In the genomic region with DNA sequence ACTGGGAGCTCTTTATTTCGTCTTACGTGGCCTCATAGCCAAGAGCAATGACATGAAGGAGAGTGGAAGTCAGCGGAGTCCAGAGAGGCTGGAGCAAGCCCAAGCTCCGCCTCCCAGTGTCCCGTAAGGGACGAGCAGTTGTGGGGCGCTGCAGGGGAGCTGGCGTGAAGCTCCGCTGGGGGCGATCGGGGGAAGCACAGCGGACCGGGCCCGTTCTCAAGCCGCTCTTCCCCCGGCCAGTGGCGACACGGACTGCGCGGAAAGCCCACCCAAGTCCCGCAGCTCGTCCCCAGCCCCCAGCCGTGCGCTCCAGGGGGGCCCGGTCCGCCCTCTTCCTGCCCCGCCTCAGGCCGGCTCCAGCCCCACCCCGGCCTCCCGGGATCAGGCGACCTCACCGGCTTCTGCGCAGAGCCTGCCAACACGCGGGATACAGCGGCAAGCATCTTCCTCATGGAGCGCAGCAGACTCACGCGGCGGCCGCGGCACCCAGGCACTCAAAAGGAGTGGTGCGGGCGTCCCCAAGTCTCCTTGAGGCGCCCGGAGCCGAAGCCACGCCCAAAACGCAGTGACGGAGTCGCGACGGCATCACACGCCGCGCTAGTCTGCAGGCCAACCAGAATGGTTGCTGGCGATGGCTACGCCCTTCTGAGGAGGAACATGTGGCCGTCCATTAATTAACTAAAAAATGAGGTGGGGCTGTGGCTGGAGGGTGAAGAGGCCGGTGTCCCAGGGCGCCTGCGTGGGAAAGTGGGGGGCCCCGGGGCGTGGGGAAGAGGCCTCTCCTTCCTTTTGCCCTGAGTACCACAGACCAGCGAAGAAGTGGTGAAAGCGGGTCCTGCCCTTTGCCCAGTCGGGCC, we compare ENCODE assay signal across 8 mouse cellular contexts. TPM values are rescaled to one million over a fixed set of nuclear protein-coding genes. Genes with fewer than 3 reads are reported as not detected.
DNase-seq lines count a peak whose midpoint lies in the region; ATAC-seq and TF ChIP-seq lines count a peak whose summit lies in the region.

A gene (minus strand): TSS at position 553 of the 857 bp plus-strand sequence.

- no peak within 1 kb of the TSS for H3K27ac ChIP-seq in forebrain, embryonic 11.5 days (ENCODE audit: low read depth, low read length)
- peak within 1 kb of the TSS; percentile 97 for H3K27ac ChIP-seq in heart, embryonic 16.5 days (ENCODE audit: low read length)
- peak within 1 kb of the TSS; percentile 86 for H3K27ac ChIP-seq in liver, embryonic 16.5 days (ENCODE audit: low read length)
- H3K27ac ChIP-seq in neural tube, embryonic 13.5 days (replicated peaks) = peak within 1 kb of the TSS; percentile 89
- H3K27ac ChIP-seq in testis, adult 2 months (ENCODE audit: control insufficient read depth, insufficient read depth, low read depth, low read length) = peak within 1 kb of the TSS; percentile 82

- H3K9ac ChIP-seq in forebrain, embryonic 11.5 days (ENCODE audit: low read length) = peak within 1 kb of the TSS; percentile 69
- H3K9ac ChIP-seq in heart, embryonic 16.5 days (ENCODE audit: low read length) = peak within 1 kb of the TSS; percentile 86
- H3K9ac ChIP-seq in liver, embryonic 16.5 days (ENCODE audit: low read depth, low read length) = peak within 1 kb of the TSS; percentile 72
- H3K9ac ChIP-seq in neural tube, embryonic 13.5 days = peak within 1 kb of the TSS; percentile 76

- no peak for TF ChIP-seq CTCF in testis, adult 2 months (IDR thresholded peaks at IDR 0.05; ENCODE audit: control insufficient read depth, insufficient read depth, insufficient replicate concordance, low read depth, low read length)

- 26% methylated on average over 62 of the region's 67 CpGs for WGBS in forebrain, embryonic 11.5 days
- 14% methylated on average over 59 of the region's 67 CpGs for WGBS in heart, embryonic 16.5 days
- 17% methylated on average over 48 of the region's 67 CpGs for WGBS in liver, embryonic 16.5 days (ENCODE audit: insufficient replicate concordance)
- 22% methylated on average over 53 of the region's 67 CpGs for WGBS in neural tube, embryonic 13.5 days

- peak within 1 kb of the TSS; percentile 56 for H3K4me3 ChIP-seq in forebrain, embryonic 11.5 days (ENCODE audit: low read depth, low read length)
- H3K4me3 ChIP-seq in heart, embryonic 16.5 days (ENCODE audit: low read length) = peak within 1 kb of the TSS; percentile 71
- H3K4me3 ChIP-seq in liver, embryonic 16.5 days (ENCODE audit: low read depth, low read length) = peak within 1 kb of the TSS; percentile 75
- H3K4me3 ChIP-seq in neural tube, embryonic 13.5 days = peak within 1 kb of the TSS; percentile 62
- peak within 1 kb of the TSS; percentile 84 for H3K4me3 ChIP-seq in testis, adult 2 months (ENCODE audit: control insufficient read depth, low read depth, low read length)

- DNase-seq in CD8-positive naive resting alpha-beta T cell, adult 2 months (ENCODE audit: low read depth in 2 of 2, low spot score in 2 of 2) = peak; percentile 71 to 75
- peak; percentile 68 for DNase-seq in c-Kit-positive CD71-negative TER-119-negative erythroid progenitor cells, embryonic 14.5 days (ENCODE audit: low read depth)
- peak; percentile 90 for DNase-seq in forebrain, embryonic 11.5 days (ENCODE audit: low spot score)
- DNase-seq in kidney, postnatal 4 days = peak; percentile 89 to 93

- H3K4me2 ChIP-seq in forebrain, embryonic 11.5 days (ENCODE audit: low read depth, low read length, severe bottlenecking) = peak within 1 kb of the TSS; percentile 62
- peak within 1 kb of the TSS; percentile 67 for H3K4me2 ChIP-seq in heart, embryonic 16.5 days (ENCODE audit: low read depth, low read length)
- peak within 1 kb of the TSS; percentile 66 for H3K4me2 ChIP-seq in liver, embryonic 16.5 days (ENCODE audit: low read depth, low read length)
- H3K4me2 ChIP-seq in neural tube, embryonic 13.5 days = peak within 1 kb of the TSS; percentile 59

- 0 out of 2 replicates have a peak, but pooled peaks cover 3% of the 10 kb centered on the region for H3K4me1 ChIP-seq in forebrain, embryonic 11.5 days (replicated peaks; ENCODE audit: control insufficient read depth, insufficient read depth, low read length)
- peaks cover 10% of the 10 kb centered on the region for H3K4me1 ChIP-seq in heart, embryonic 16.5 days (ENCODE audit: control insufficient read depth, insufficient read depth, low read length)
- H3K4me1 ChIP-seq in liver, embryonic 16.5 days (ENCODE audit: control insufficient read depth, low read depth, low read length) = peaks cover 5% of the 10 kb centered on the region
- H3K4me1 ChIP-seq in neural tube, embryonic 13.5 days (replicated peaks) = peaks cover 18% of the 10 kb centered on the region
- H3K4me1 ChIP-seq in testis, adult 2 months (ENCODE audit: control insufficient read depth, insufficient read depth, low read length) = no peaks in the 10 kb centered on the region; the same call in 1 of the 2 replicates

- ATAC-seq in forebrain, embryonic 11.5 days (replicated peaks; ENCODE audit: low FRiP score) = peak; percentile 98
- peak; percentile 97 for ATAC-seq in heart, embryonic 16.5 days (replicated peaks; ENCODE audit: extremely low read depth, insufficient read depth, low FRiP score)
- ATAC-seq in liver, embryonic 16.5 days (ENCODE audit: low read depth) = peak; percentile 95
- ATAC-seq in neural tube, embryonic 13.5 days (ENCODE audit: low read depth) = peak; percentile 99

- H3K27me3 ChIP-seq in forebrain, embryonic 11.5 days (ENCODE audit: control insufficient read depth, insufficient read depth, low read length) = no peaks in the 10 kb centered on the region; the same call in 1 of the 2 replicates
- H3K27me3 ChIP-seq in heart, embryonic 16.5 days (ENCODE audit: control insufficient read depth, insufficient read depth, low read length) = no peaks in the 10 kb centered on the region
- no peaks in the 10 kb centered on the region for H3K27me3 ChIP-seq in liver, embryonic 16.5 days (ENCODE audit: control insufficient read depth, insufficient read depth, low read depth, low read length)
- peaks cover 3% of the 10 kb centered on the region; the same call in 1 of the 2 replicates for H3K27me3 ChIP-seq in neural tube, embryonic 13.5 days
- no peaks in the 10 kb centered on the region for H3K27me3 ChIP-seq in testis, adult 2 months (ENCODE audit: control insufficient read depth, insufficient read depth, low read length)

- TF ChIP-seq POLR2A in testis, adult 2 months (IDR thresholded peaks at IDR 0.05; ENCODE audit: control insufficient read depth, low read depth, low read length) = no peak

- H3K9me3 ChIP-seq in forebrain, embryonic 11.5 days (ENCODE audit: control insufficient read depth, low read length) = no peaks in the 10 kb centered on the region
- H3K9me3 ChIP-seq in heart, embryonic 16.5 days (replicated peaks; ENCODE audit: control insufficient read depth, low read length) = no peaks in the 10 kb centered on the region
- no peaks in the 10 kb centered on the region for H3K9me3 ChIP-seq in liver, embryonic 16.5 days (replicated peaks; ENCODE audit: control insufficient read depth, low read length)
- H3K9me3 ChIP-seq in neural tube, embryonic 13.5 days = no peaks in the 10 kb centered on the region

- no peaks in the 10 kb centered on the region for H3K36me3 ChIP-seq in forebrain, embryonic 11.5 days (ENCODE audit: control insufficient read depth, insufficient read depth, low read length)
- H3K36me3 ChIP-seq in heart, embryonic 16.5 days (ENCODE audit: control insufficient read depth, insufficient read depth) = no peaks in the 10 kb centered on the region
- H3K36me3 ChIP-seq in liver, embryonic 16.5 days (ENCODE audit: control insufficient read depth, insufficient read depth) = no peaks in the 10 kb centered on the region
- H3K36me3 ChIP-seq in neural tube, embryonic 13.5 days = no peaks in the 10 kb centered on the region
- H3K36me3 ChIP-seq in testis, adult 2 months (ENCODE audit: control insufficient read depth, insufficient read depth, low read length) = no peaks in the 10 kb centered on the region

RNA-seq across cellular contexts. Expression of the gene that starts here (rescaled TPM):
- 120 TPM in 2 replicates for polyA plus RNA-seq in forebrain, embryonic 11.5 days (2014; fragmentation: Nextera tagmentation; extraction: Ambion mirVana)
- 362 and 383 TPM in 2 replicates for polyA plus RNA-seq in heart, embryonic 16.5 days (2015; fragmentation: Nextera tagmentation; extraction: Ambion mirVana)
- 42.8 and 45.2 TPM in 2 replicates for polyA plus RNA-seq in liver, embryonic 16.5 days (2015; fragmentation: Nextera tagmentation; extraction: Ambion mirVana)
- 120 and 127 TPM in 2 replicates for polyA plus RNA-seq in neural tube, embryonic 13.5 days (2015; fragmentation: Nextera tagmentation; extraction: Ambion mirVana)
- polyA plus RNA-seq in testis, adult 2 months (2012; rRNA removed) = 3.3 and 4.9 TPM in 2 replicates
